Mouse (Mus musculus): ENCODE measurements at regions not wholly inside any gene's neighbourhood (a gene's known extent, or its start where the extent isn't known, plus 50 kb on each side); places are given as distances from the start of the nearest gene placed in this dataset.

GRCm38 (mm10) chr4:131373172-131373571, 429.0 kb downstream of the Matn1 start:
- DNase-seq (ENCODE audit: low spot score) = no peak

GRCm38 (mm10) chr4:131374527-131375290, 430.5 kb downstream of the Matn1 start:
- no peak for DNase-seq (ENCODE audit: low spot score)

- DNase-seq (ENCODE audit: low spot score) = no peak
Observed at GRCm38 (mm10) chr4:131381063-131381462, 436.9 kb downstream of the Matn1 start.

GRCm38 (mm10) chr4:131381529-131381928, 437.3 kb downstream of the Matn1 start:
- no peak for DNase-seq (ENCODE audit: low spot score)

GRCm38 (mm10) chr4:131383862-131384261, 439.7 kb downstream of the Matn1 start:
- no peak for DNase-seq (ENCODE audit: low spot score)

GRCm38 (mm10) chr4:131386961-131387360, 442.8 kb downstream of the Matn1 start:
- DNase-seq (ENCODE audit: low spot score) = no peak

- no peak for DNase-seq (ENCODE audit: low spot score)
Observed at GRCm38 (mm10) chr4:131391119-131391923, 446.8 kb downstream of the Ptpru start.

GRCm38 (mm10) chr4:131391924-131392297, 446.2 kb downstream of the Ptpru start:
- no peak for DNase-seq (ENCODE audit: low spot score)

GRCm38 (mm10) chr4:131392478-131392877, 445.6 kb downstream of the Ptpru start:
- no peak for DNase-seq (ENCODE audit: low spot score)

GRCm38 (mm10) chr4:131396226-131396840, 441.8 kb downstream of the Ptpru start:
- DNase-seq (ENCODE audit: low spot score) = no peak

GRCm38 (mm10) chr4:131397161-131397560, 440.9 kb downstream of the Ptpru start:
- DNase-seq (ENCODE audit: low spot score) = no peak

- DNase-seq (ENCODE audit: low spot score) = peak; percentile 28
Observed at GRCm38 (mm10) chr4:131400756-131401155, 437.3 kb downstream of the Ptpru start.

GRCm38 (mm10) chr4:131401255-131401654, 436.8 kb downstream of the Ptpru start:
- DNase-seq (ENCODE audit: low spot score) = no peak

GRCm38 (mm10) chr4:131405376-131406017, 432.6 kb downstream of the Ptpru start:
- DNase-seq (ENCODE audit: low spot score) = no peak

GRCm38 (mm10) chr4:131407464-131407863, 430.6 kb downstream of the Ptpru start:
- DNase-seq (ENCODE audit: low spot score) = no peak

GRCm38 (mm10) chr4:131408644-131409043, 429.4 kb downstream of the Ptpru start:
- no peak for DNase-seq (ENCODE audit: low spot score)

GRCm38 (mm10) chr4:131409805-131410204, 428.3 kb downstream of the Ptpru start:
- DNase-seq (ENCODE audit: low spot score) = no peak

- DNase-seq (ENCODE audit: low spot score) = no peak
Observed at GRCm38 (mm10) chr4:131411936-131412335, 426.2 kb downstream of the Ptpru start.

GRCm38 (mm10) chr4:131413380-131413779, 424.7 kb downstream of the Ptpru start:
- DNase-seq (ENCODE audit: low spot score) = no peak

GRCm38 (mm10) chr4:131415453-131415852, 422.6 kb downstream of the Ptpru start:
- no peak for DNase-seq (ENCODE audit: low spot score)

- DNase-seq (ENCODE audit: low spot score) = no peak
Observed at GRCm38 (mm10) chr4:131416209-131416608, 421.9 kb downstream of the Ptpru start.

GRCm38 (mm10) chr4:131417159-131417748, 420.8 kb downstream of the Ptpru start:
- no peak for DNase-seq (ENCODE audit: low spot score)
